Mouse (Mus musculus) liver, postnatal 0 days (tissue): Measurements from ENCODE around the gene Casp4.

Source experiments
- CTCF ChIP-seq: sonication (generic); IDR thresholded peaks from 2 replicates; pipeline ENCODE4 v1.5.1; 2016; ENCODE audit warnings: antibody characterized with exemption, low read depth
- EP300 ChIP-seq: IDR thresholded peaks from 2 replicates; pipeline ENCODE4 v1.6.1; 2016; ENCODE audit warnings: antibody characterized with exemption, low read depth, mild to moderate bottlenecking

DNA sequence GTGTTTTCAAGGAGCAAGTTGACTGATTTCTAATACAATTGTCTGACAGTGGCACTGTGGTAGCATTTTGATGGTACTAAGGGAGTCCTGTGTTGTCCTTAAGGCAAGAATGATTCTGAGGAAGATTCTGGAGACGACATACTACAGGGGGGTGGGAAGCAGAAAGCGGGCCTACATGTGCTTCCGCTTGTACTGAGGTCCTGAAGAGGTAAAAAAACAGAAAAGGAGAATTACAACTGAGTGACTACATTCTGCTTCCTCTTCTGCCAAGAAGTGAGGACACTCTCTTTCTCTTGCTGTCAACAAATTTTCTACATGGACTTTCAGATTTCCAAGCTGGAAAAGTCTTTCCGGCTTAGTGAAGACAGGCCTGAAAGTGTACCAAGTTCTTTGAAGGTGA lies 35.5 kb downstream of the Casp4 start:
- TF ChIP-seq CTCF (no peak), EP300 (no peak)
